Mouse (Mus musculus) embryonic facial prominence, embryonic 14.5 days (tissue): Measurements from ENCODE around the gene Ribc1. TPM values are rescaled to one million over a fixed set of nuclear protein-coding genes. Genes with fewer than 3 reads are reported as not detected.

Experiments
- ATAC-seq: fragments of 200-750 bp; cut with Nextera tagmentation; 2 replicates; pipeline ENCODE4 v1.8.0; 2017; ENCODE audit warnings: low read depth, moderate number of reproducible peaks, moderate TSS enrichment
- DNase-seq: peaks from one replicate; pipeline ENCODE4 v3.0.0-alpha.2; 2015; ENCODE audit warnings: low spot score
- H3K27ac ChIP-seq: fragments of 300-500 bp; sonication (generic); replicated peaks from 2 replicates; pipeline ENCODE4 v1.5.1; 2014; ENCODE audit warnings: low read depth, mild to moderate bottlenecking, low read length, moderate library complexity
- H3K27me3 ChIP-seq: fragments of 300-500 bp; sonication (generic); replicated peaks from 2 replicates; pipeline ENCODE4 v1.6.1; 2014; ENCODE audit warnings: low read length; ENCODE audit not compliant: control insufficient read depth, insufficient read depth
- H3K36me3 ChIP-seq: fragments of 300-500 bp; sonication (generic); 2 replicates; pipeline ENCODE4 v1.6.1; 2014; ENCODE audit warnings: low read length, mixed read lengths; ENCODE audit not compliant: control insufficient read depth, insufficient read depth
- H3K4me1 ChIP-seq: fragments of 300-500 bp; sonication (generic); 2 replicates; pipeline ENCODE4 v1.6.1; 2014; ENCODE audit warnings: antibody characterized with exemption, low read length; ENCODE audit not compliant: control insufficient read depth, insufficient read depth
- H3K4me2 ChIP-seq: fragments of 300-500 bp; sonication (generic); 2 replicates; pipeline ENCODE4 v1.6.1; 2014; ENCODE audit warnings: low read depth, mild to moderate bottlenecking, low read length, moderate library complexity, mixed read lengths
- H3K4me3 ChIP-seq: fragments of 300-500 bp; sonication (generic); 2 replicates; pipeline ENCODE4 v1.5.1; 2014; ENCODE audit warnings: low read depth, mild to moderate bottlenecking, low read length
- H3K9ac ChIP-seq: fragments of 300-500 bp; sonication (generic); 2 replicates; pipeline ENCODE4 v1.6.1; 2014; ENCODE audit warnings: low read depth, mild to moderate bottlenecking, low read length, moderate library complexity, mixed read lengths
- H3K9me3 ChIP-seq: fragments of 300-500 bp; sonication (generic); 2 replicates; pipeline ENCODE4 v1.6.1; 2016; ENCODE audit warnings: low read length; ENCODE audit not compliant: control insufficient read depth
- WGBS: fragments of 180-500 bp; shearing (Covaris S2); extraction: QIAGEN DNeasy Blood & Tissue Kit; methylation state at CpG from one replicate; pipeline ENCODE4 v1.1.7; 2014; 5-methylcytosine and 5-hydroxymethylcytosine counted together
- polyA plus RNA-seq: library from polyadenylated mRNA; unstranded; fragments of >200 nt; fragmentation: Nextera tagmentation; extraction: Ambion mirVana; gene quantifications from 2 replicates; pipeline ENCODE4 v1.2.1, GENCODE M21; 2014

Gene Ribc1
- polyA plus RNA-seq, 1 experiment from 2014 or later = 4.6 TPM

DNA sequence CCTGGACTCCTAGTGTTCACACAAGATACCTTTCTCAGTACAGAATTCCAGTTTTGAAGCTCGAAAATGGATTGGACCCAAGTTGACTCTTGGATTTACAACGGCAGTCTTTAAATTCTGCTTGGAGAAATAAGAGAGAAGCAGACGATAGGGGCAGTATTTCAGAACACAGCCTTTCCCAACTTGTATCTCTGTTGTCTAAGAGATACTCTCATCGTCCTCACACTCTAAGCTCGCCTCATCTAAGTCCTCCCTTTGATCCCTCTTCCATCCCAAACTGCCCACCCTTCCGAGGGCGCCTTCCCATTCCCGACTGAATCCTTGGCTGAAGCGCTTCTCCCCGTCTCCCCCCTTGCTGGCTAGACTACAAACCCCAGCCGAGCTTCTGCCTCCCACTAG, 344 bp downstream of the Ribc1 start:
- peak overlapping the region; percentile 69 for H3K9ac ChIP-seq
- DNase-seq (no peak), ATAC-seq (peak; percentile 42)
- H3K36me3 ChIP-seq = no peaks in the 10 kb centered on the region
- peaks cover 24% of the 10 kb centered on the region; the same call in 1 of the 2 replicates for H3K27me3 ChIP-seq
- H3K4me3 ChIP-seq = peak overlapping the region; percentile 59
- H3K4me1 ChIP-seq = no peaks in the 10 kb centered on the region
- H3K9me3 ChIP-seq = no peaks in the 10 kb centered on the region
- 18% methylated on average over 11 of the region's 11 CpGs for WGBS
- peak overlapping the region; percentile 90 for H3K27ac ChIP-seq
- H3K4me2 ChIP-seq = peak overlapping the region; percentile 53

DNA sequence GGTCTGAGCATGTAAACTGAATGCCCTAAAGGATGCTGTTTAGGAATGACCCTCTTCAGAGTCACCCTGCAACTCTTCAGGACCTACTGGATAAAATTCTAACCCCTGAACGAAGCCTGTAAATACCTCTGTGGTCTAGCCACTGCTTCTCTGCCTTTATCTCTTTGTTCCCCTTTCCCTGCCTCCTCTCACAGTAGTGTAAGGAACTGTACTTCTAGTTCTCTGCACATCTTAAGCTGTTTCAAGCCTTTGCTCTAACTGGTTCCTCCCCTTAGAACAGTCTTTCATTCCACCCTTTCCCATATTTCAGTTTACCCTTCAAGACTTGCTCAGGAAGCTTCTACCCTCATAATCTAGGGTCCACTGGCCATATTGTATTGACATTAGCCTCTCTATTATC, 8.2 kb downstream of the Ribc1 start:
- ATAC-seq = no peak
- WGBS = 93% methylated on average over 1 of the region's 1 CpGs
- 0 out of 2 replicates have a peak, but pooled peaks cover 17% of the 10 kb centered on the region for H3K36me3 ChIP-seq

GRCm38 (mm10) chrX:152002865-152003264, 13.2 kb downstream of the Ribc1 start:
- H3K27ac ChIP-seq = no peak overlapping the region
- peak overlapping the region; percentile 63 for H3K4me2 ChIP-seq
- H3K4me3 ChIP-seq = peak overlapping the region; percentile 11; the same call in 1 of the 2 replicates
- H3K9me3 ChIP-seq = no peaks in the 10 kb centered on the region
- no peaks in the 10 kb centered on the region for H3K4me1 ChIP-seq
- 0 out of 2 replicates have a peak, but pooled peaks cover 17% of the 10 kb centered on the region for H3K36me3 ChIP-seq
- 58% methylated on average over 2 of the region's 2 CpGs for WGBS
- no peak overlapping the region for H3K9ac ChIP-seq
- ATAC-seq = no peak
- no peak for DNase-seq
- peaks cover 34% of the 10 kb centered on the region for H3K27me3 ChIP-seq

More for the DNA sequence above, 8.2 kb downstream of the Ribc1 start:
- no peak for DNase-seq
- Histone ChIP-seq H3K4me3 (no peak overlapping the region), H3K27ac (no peak overlapping the region), H3K27me3 (peaks cover 21% of the 10 kb centered on the region), H3K9me3 (no peaks in the 10 kb centered on the region), H3K9ac (no peak overlapping the region), H3K4me1 (no peaks in the 10 kb centered on the region), H3K4me2 (no peak overlapping the region)

- Histone ChIP-seq H3K27me3 (peaks cover 28% of the 10 kb centered on the region), H3K4me2 (peak within 1 kb of the TSS; percentile 63), H3K27ac (peak within 1 kb of the TSS; percentile 67), H3K4me1 (no peaks in the 10 kb centered on the region), H3K4me3 (peak within 1 kb of the TSS; percentile 49), H3K9me3 (no peaks in the 10 kb centered on the region), H3K36me3 (0 out of 2 replicates have a peak, but pooled peaks cover 13% of the 10 kb centered on the region), H3K9ac (peak within 1 kb of the TSS; percentile 65)
- WGBS = 19% methylated on average over 38 of the region's 41 CpGs
- DNase-seq = peak; percentile 94
- peak; percentile 100 for ATAC-seq
Observed at GRCm38 (mm10) chrX:152001737-152002710, 14.1 kb downstream of the Ribc1 start, which contains the start of gene Hsd17b10. Gene Hsd17b10, plus strand, starts transcription at chrX:152001845.

- no peak for DNase-seq
- H3K27ac ChIP-seq = no peak overlapping the region; the same call in 1 of the 2 replicates
- H3K27me3 ChIP-seq = peaks cover 29% of the 10 kb centered on the region
- peak overlapping the region; percentile 63 for H3K4me2 ChIP-seq
- H3K4me1 ChIP-seq = no peaks in the 10 kb centered on the region
- H3K36me3 ChIP-seq = 0 out of 2 replicates have a peak, but pooled peaks cover 11% of the 10 kb centered on the region
- 0 out of 2 replicates have a peak, but pooled peaks have one; percentile 2 for ATAC-seq
- 34% methylated on average over 9 of the region's 9 CpGs for WGBS
- H3K4me3 ChIP-seq = peak overlapping the region; percentile 49
- no peaks in the 10 kb centered on the region for H3K9me3 ChIP-seq
- no peak overlapping the region; the same call in 1 of the 2 replicates for H3K9ac ChIP-seq
Observed at GRCm38 (mm10) chrX:152001182-152001684, 14.9 kb downstream of the Ribc1 start.

DNA sequence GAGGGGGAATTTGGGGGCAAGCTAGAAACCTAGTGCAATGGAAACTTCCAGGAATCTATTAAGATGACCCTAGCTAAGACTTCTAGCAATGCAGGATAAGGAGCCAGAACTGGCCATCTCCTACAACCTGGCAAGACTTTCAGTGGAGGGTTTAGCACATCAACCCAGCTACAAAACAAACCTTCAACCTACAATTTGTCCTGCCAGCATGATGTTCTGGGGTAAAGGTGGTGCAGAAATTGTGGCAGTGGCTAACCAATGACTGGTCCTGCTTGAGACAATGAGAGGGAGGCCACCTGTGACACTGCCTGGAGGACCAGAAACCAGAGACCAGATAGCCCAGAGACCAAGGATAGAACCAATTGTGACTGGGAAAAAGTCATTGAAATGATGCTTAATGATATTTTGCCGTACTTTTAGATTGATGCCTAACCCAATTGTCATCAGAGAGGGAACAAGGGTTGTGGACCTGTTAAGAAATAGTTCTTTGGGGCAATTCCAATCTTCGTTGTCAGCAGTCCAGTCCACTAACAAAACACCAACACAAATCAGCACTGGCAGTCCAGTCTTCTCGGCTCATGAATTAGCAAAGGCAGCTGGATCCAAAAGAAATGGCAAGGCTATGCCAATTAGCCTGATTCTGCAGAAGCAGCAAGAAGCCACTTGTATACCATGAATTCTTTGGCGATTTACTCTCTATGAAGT, 16.9 kb downstream of the Ribc1 start:
- no peak overlapping the region for H3K4me3 ChIP-seq
- no peak for ATAC-seq

More for the DNA sequence above, 16.9 kb downstream of the Ribc1 start:
- H3K9me3 ChIP-seq = no peaks in the 10 kb centered on the region
- no peak for DNase-seq
- H3K27me3 ChIP-seq = peaks cover 30% of the 10 kb centered on the region
- no peak overlapping the region for H3K27ac ChIP-seq
- 80% methylated on average over 4 of the region's 4 CpGs for WGBS
- H3K4me2 ChIP-seq = no peak overlapping the region
- no peaks in the 10 kb centered on the region for H3K4me1 ChIP-seq
- H3K9ac ChIP-seq = no peak overlapping the region
- 0 out of 2 replicates have a peak, but pooled peaks cover 7% of the 10 kb centered on the region for H3K36me3 ChIP-seq

Other genes starting within 250 kb of the Ribc1 start
- gene Huwe1, start 215.5 kb downstream of the Ribc1 start, polyA plus RNA-seq = 47.2 and 50.6 TPM in 2 replicates
- gene Hsd17b10, start 14.4 kb downstream of the Ribc1 start, polyA plus RNA-seq = 186 and 188 TPM in 2 replicates
- 84.1 and 95.4 TPM in 2 replicates for gene Smc1a, start 133 bp upstream of the Ribc1 start, polyA plus RNA-seq
- gene Iqsec2, start 128.0 kb upstream of the Ribc1 start, polyA plus RNA-seq = 4.6 and 5.6 TPM in 2 replicates
- gene Kdm5c, start 216.7 kb upstream of the Ribc1 start, polyA plus RNA-seq = 24.9 and 25.5 TPM in 2 replicates